Mouse (Mus musculus): Measurements from ENCODE around the gene Acot1. TPM values are rescaled to one million over a fixed set of nuclear protein-coding genes. Genes with fewer than 3 reads are reported as not detected.
"Not testable (repeated sequence)": the region's sequence is repeated elsewhere in the genome, so short reads cannot be mapped to it uniquely, and the experiment has no call there.

Acot1 gene
- polyA plus RNA-seq, 1 experiment, result 47.0 TPM

- no peak for TF ChIP-seq CTCF (IDR thresholded peaks at IDR 0.05; ENCODE audit: borderline replicate concordance, extremely low read depth, insufficient read depth, insufficient read length)
- no peak for TF ChIP-seq POLR2A (IDR thresholded peaks at IDR 0.05; ENCODE audit: borderline replicate concordance, extremely low read depth, insufficient read depth, insufficient read length, poor library complexity, severe bottlenecking)
- DNase-seq (ENCODE audit: low read depth), result no peak
These were observed 13.9 kb downstream of the Acot1 start for GRCm38 (mm10) chr12:84023052-84023745.

- no peak for TF ChIP-seq POLR2A (IDR thresholded peaks at IDR 0.05; ENCODE audit: borderline replicate concordance, extremely low read depth, insufficient read depth, insufficient read length, poor library complexity, severe bottlenecking)
- TF ChIP-seq CTCF (IDR thresholded peaks at IDR 0.05; ENCODE audit: borderline replicate concordance, extremely low read depth, insufficient read depth, insufficient read length), result no peak
- DNase-seq (ENCODE audit: low read depth), result no peak
These were observed 16.6 kb downstream of the Acot1 start for GRCm38 (mm10) chr12:84025888-84026287.

GRCm38 (mm10) chr12:84028328-84028727 is 19.0 kb downstream of the Acot1 start:
- not testable (repeated sequence) for DNase-seq (ENCODE audit: low read depth)

GRCm38 (mm10) chr12:84029043-84029442 is 19.8 kb downstream of the Acot1 start:
- DNase-seq (ENCODE audit: low read depth), result not testable (repeated sequence)

GRCm38 (mm10) chr12:84030659-84031332 is 21.5 kb downstream of the Acot1 start:
- TF ChIP-seq POLR2A (IDR thresholded peaks at IDR 0.05; ENCODE audit: borderline replicate concordance, extremely low read depth, insufficient read depth, insufficient read length, poor library complexity, severe bottlenecking) (no peak), CTCF (IDR thresholded peaks at IDR 0.05; ENCODE audit: borderline replicate concordance, extremely low read depth, insufficient read depth, insufficient read length) (peak; percentile 84)
- peak; percentile 85 for DNase-seq (ENCODE audit: low read depth)

- TF ChIP-seq CTCF (IDR thresholded peaks at IDR 0.05; ENCODE audit: borderline replicate concordance, extremely low read depth, insufficient read depth, insufficient read length) (no peak), POLR2A (IDR thresholded peaks at IDR 0.05; ENCODE audit: borderline replicate concordance, extremely low read depth, insufficient read depth, insufficient read length, poor library complexity, severe bottlenecking) (no peak)
- no peak for DNase-seq (ENCODE audit: low read depth)
These were observed 23.6 kb downstream of the Acot1 start for GRCm38 (mm10) chr12:84032854-84033253.

- DNase-seq (ENCODE audit: low read depth), result not testable (repeated sequence)
These were observed 24.0 kb downstream of the Acot1 start for GRCm38 (mm10) chr12:84033302-84033701.

GRCm38 (mm10) chr12:84034108-84034507 is 24.8 kb downstream of the Acot1 start:
- DNase-seq (ENCODE audit: low read depth), result no peak
- TF ChIP-seq POLR2A (IDR thresholded peaks at IDR 0.05; ENCODE audit: borderline replicate concordance, extremely low read depth, insufficient read depth, insufficient read length, poor library complexity, severe bottlenecking) (no peak), CTCF (IDR thresholded peaks at IDR 0.05; ENCODE audit: borderline replicate concordance, extremely low read depth, insufficient read depth, insufficient read length) (no peak)

GRCm38 (mm10) chr12:84038241-84038640 is 29.0 kb downstream of the Acot1 start, which contains the start of gene Acot4:
Acot4 (plus strand) TSS chr12:84038379.
- peak; percentile 5 for DNase-seq (ENCODE audit: low read depth)

- DNase-seq (ENCODE audit: low read depth), result peak; percentile 47
These were observed 29.4 kb downstream of the Acot1 start, which contains the start of gene Gm49366 for GRCm38 (mm10) chr12:84038691-84039111. Gm49366 (plus strand) TSS chr12:84038935.

GRCm38 (mm10) chr12:84042248-84042647 is 33.0 kb downstream of the Acot1 start:
- DNase-seq (ENCODE audit: low read depth), result no peak
- TF ChIP-seq POLR2A (IDR thresholded peaks at IDR 0.05; ENCODE audit: borderline replicate concordance, extremely low read depth, insufficient read depth, insufficient read length, poor library complexity, severe bottlenecking) (no peak), CTCF (IDR thresholded peaks at IDR 0.05; ENCODE audit: borderline replicate concordance, extremely low read depth, insufficient read depth, insufficient read length) (no peak)

GRCm38 (mm10) chr12:84044045-84044444 is 34.8 kb downstream of the Acot1 start:
- no peak for TF ChIP-seq POLR2A (IDR thresholded peaks at IDR 0.05; ENCODE audit: borderline replicate concordance, extremely low read depth, insufficient read depth, insufficient read length, poor library complexity, severe bottlenecking)
- TF ChIP-seq CTCF (IDR thresholded peaks at IDR 0.05; ENCODE audit: borderline replicate concordance, extremely low read depth, insufficient read depth, insufficient read length), result no peak
- no peak for DNase-seq (ENCODE audit: low read depth)

GRCm38 (mm10) chr12:84046906-84047305 is 37.6 kb downstream of the Acot1 start:
- DNase-seq (ENCODE audit: low read depth), result no peak
- TF ChIP-seq CTCF (IDR thresholded peaks at IDR 0.05; ENCODE audit: borderline replicate concordance, extremely low read depth, insufficient read depth, insufficient read length) (no peak), POLR2A (IDR thresholded peaks at IDR 0.05; ENCODE audit: borderline replicate concordance, extremely low read depth, insufficient read depth, insufficient read length, poor library complexity, severe bottlenecking) (no peak)

GRCm38 (mm10) chr12:84050744-84051143 is 41.5 kb downstream of the Acot1 start:
- DNase-seq (ENCODE audit: low read depth), result not testable (repeated sequence)
